Mouse (Mus musculus): ENCODE results near the gene Ffar4.

Gene Ffar4

GRCm38 (mm10) chr19:38107871-38108270 is 11.0 kb downstream of the Ffar4 start:
- DNase-seq (ENCODE audit: extremely low spot score), result no peak

GRCm38 (mm10) chr19:38109506-38110242 is 12.8 kb downstream of the Ffar4 start:
- DNase-seq (ENCODE audit: extremely low spot score), result no peak

- no peak for DNase-seq (ENCODE audit: extremely low spot score)
Observed at GRCm38 (mm10) chr19:38111056-38111455, 14.2 kb downstream of the Ffar4 start.

- DNase-seq (ENCODE audit: extremely low spot score), result no peak
Observed at GRCm38 (mm10) chr19:38112575-38112974, 15.7 kb downstream of the Ffar4 start.

GRCm38 (mm10) chr19:38114834-38115491 is 18.1 kb downstream of the Ffar4 start:
- no peak for DNase-seq (ENCODE audit: extremely low spot score)

GRCm38 (mm10) chr19:38120123-38120760 is 23.4 kb downstream of the Ffar4 start:
- DNase-seq (ENCODE audit: extremely low spot score), result no peak

GRCm38 (mm10) chr19:38123921-38124320 is 27.1 kb downstream of the Ffar4 start:
- DNase-seq (ENCODE audit: extremely low spot score), result no peak

- peak; percentile 61 for DNase-seq (ENCODE audit: extremely low spot score)
Observed at GRCm38 (mm10) chr19:38124401-38125218, 27.7 kb downstream of the Ffar4 start.

GRCm38 (mm10) chr19:38125219-38125610 is 28.3 kb downstream of the Ffar4 start, which contains the start of gene Rbp4:
TSS of gene Rbp4 (minus strand) at chr19:38125281.
- no peak for DNase-seq (ENCODE audit: extremely low spot score)

GRCm38 (mm10) chr19:38126656-38127055 is 29.8 kb downstream of the Ffar4 start:
- DNase-seq (ENCODE audit: extremely low spot score), result no peak

GRCm38 (mm10) chr19:38132481-38132880 is 35.6 kb downstream of the Ffar4 start, which contains the start of gene Pde6c:
TSS of gene Pde6c (plus strand) at chr19:38132781.
- DNase-seq (ENCODE audit: extremely low spot score), result no peak

- no peak for DNase-seq (ENCODE audit: extremely low spot score)
Observed at GRCm38 (mm10) chr19:38133986-38134385, 37.1 kb downstream of the Ffar4 start.

- no peak for DNase-seq (ENCODE audit: extremely low spot score)
Observed at GRCm38 (mm10) chr19:38134806-38135205, 37.9 kb downstream of the Ffar4 start.

GRCm38 (mm10) chr19:38143540-38144271 is 46.8 kb downstream of the Ffar4 start:
- DNase-seq (ENCODE audit: extremely low spot score), result no peak

GRCm38 (mm10) chr19:38156243-38156642 is 59.4 kb downstream of the Ffar4 start:
- no peak for DNase-seq (ENCODE audit: extremely low spot score)

GRCm38 (mm10) chr19:38161648-38162354 is 64.9 kb downstream of the Ffar4 start:
- DNase-seq (ENCODE audit: extremely low spot score), result no peak

Data from embryo, embryonic 9.5 days (tissue).